Mouse (Mus musculus) kidney, embryonic 14.5 days (tissue): ENCODE results near the gene Prkcb. TPM values are rescaled to one million over a fixed set of nuclear protein-coding genes. Genes with fewer than 3 reads are reported as not detected.

Experiments used
- ATAC-seq: fragments of 200-750 bp; cut with Nextera tagmentation; 2 replicates; pipeline ENCODE4 v1.8.0; 2017; ENCODE audit warnings: moderate number of reproducible peaks, mild to moderate bottlenecking, moderate TSS enrichment, moderate library complexity; ENCODE audit not compliant: low FRiP score, low TSS enrichment
- H3K27ac ChIP-seq: fragments of 300-500 bp; sonication (generic); 2 replicates; pipeline ENCODE4 v1.5.1; 2014; ENCODE audit warnings: low read depth, mild to moderate bottlenecking, low read length, moderate library complexity, mixed read lengths
- H3K27me3 ChIP-seq: fragments of 300-500 bp; sonication (generic); 2 replicates; pipeline ENCODE4 v1.6.1; 2014; ENCODE audit warnings: mild to moderate bottlenecking, low read length; ENCODE audit not compliant: control insufficient read depth, insufficient read depth
- H3K36me3 ChIP-seq: fragments of 300-500 bp; sonication (generic); 2 replicates; pipeline ENCODE4 v1.6.1; 2014; ENCODE audit warnings: low read length, mixed read lengths; ENCODE audit not compliant: control insufficient read depth, insufficient read depth
- H3K4me1 ChIP-seq: fragments of 300-500 bp; sonication (generic); 2 replicates; pipeline ENCODE4 v1.6.1; 2014; ENCODE audit warnings: low read length, mixed read lengths; ENCODE audit not compliant: control insufficient read depth, insufficient read depth
- H3K4me2 ChIP-seq: fragments of 300-500 bp; sonication (generic); replicated peaks from 2 replicates; pipeline ENCODE4 v1.6.1; 2014; ENCODE audit warnings: low read depth, mild to moderate bottlenecking, low read length
- H3K4me3 ChIP-seq: fragments of 300-500 bp; sonication (generic); 2 replicates; pipeline ENCODE4 v1.5.1; 2014; ENCODE audit warnings: mild to moderate bottlenecking, low read length
- H3K9ac ChIP-seq: fragments of 300-500 bp; sonication (generic); 2 replicates; pipeline ENCODE4 v1.6.1; 2014; ENCODE audit warnings: low read depth, mild to moderate bottlenecking, low read length, moderate library complexity
- H3K9me3 ChIP-seq: fragments of 300-500 bp; sonication (generic); 2 replicates; pipeline ENCODE4 v1.6.1; 2016; ENCODE audit warnings: low read length; ENCODE audit not compliant: control insufficient read depth
- WGBS: fragments of 180-500 bp; shearing (Covaris S2); extraction: QIAGEN DNeasy Blood & Tissue Kit; methylation state at CpG from one replicate; pipeline ENCODE4 v1.1.7; 2014; 5-methylcytosine and 5-hydroxymethylcytosine counted together
- polyA plus RNA-seq: library from polyadenylated mRNA; unstranded; fragments of >200 nt; fragmentation: Nextera tagmentation; extraction: Ambion mirVana; gene quantifications from 2 replicates; pipeline ENCODE4 v1.2.1, GENCODE M21; 2014

The Prkcb gene
- polyA plus RNA-seq, 1 experiment from 2014 or later = 4.1 TPM

DNA sequence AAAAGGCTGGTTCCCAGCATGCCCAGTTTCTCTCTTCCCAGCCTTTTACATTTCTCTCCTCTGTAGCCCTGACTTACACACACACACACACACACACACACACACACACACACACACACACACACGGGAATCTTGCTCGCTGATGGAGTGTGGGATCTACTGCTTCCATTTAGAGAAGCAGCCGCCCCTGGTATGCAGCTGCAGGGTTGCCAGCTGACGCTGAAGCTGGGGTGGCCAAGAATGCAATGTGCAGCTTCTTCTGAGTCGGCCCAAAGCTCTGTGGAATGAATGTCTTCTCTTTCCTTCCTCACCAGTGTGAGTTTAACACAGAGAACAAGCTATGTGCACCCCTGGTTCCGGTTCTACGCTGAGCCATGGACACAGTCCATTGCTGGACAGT, 56.1 kb downstream of the Prkcb start:
- Histone ChIP-seq H3K27me3 (no peaks in the 10 kb centered on the region), H3K4me1 (no peaks in the 10 kb centered on the region), H3K4me3 (no peak overlapping the region), H3K27ac (no peak overlapping the region), H3K4me2 (no peak overlapping the region), H3K9ac (no peak overlapping the region), H3K9me3 (no peaks in the 10 kb centered on the region), H3K36me3 (no peaks in the 10 kb centered on the region)
- 74% methylated on average over 7 of the region's 7 CpGs for WGBS
- no peak for ATAC-seq

DNA sequence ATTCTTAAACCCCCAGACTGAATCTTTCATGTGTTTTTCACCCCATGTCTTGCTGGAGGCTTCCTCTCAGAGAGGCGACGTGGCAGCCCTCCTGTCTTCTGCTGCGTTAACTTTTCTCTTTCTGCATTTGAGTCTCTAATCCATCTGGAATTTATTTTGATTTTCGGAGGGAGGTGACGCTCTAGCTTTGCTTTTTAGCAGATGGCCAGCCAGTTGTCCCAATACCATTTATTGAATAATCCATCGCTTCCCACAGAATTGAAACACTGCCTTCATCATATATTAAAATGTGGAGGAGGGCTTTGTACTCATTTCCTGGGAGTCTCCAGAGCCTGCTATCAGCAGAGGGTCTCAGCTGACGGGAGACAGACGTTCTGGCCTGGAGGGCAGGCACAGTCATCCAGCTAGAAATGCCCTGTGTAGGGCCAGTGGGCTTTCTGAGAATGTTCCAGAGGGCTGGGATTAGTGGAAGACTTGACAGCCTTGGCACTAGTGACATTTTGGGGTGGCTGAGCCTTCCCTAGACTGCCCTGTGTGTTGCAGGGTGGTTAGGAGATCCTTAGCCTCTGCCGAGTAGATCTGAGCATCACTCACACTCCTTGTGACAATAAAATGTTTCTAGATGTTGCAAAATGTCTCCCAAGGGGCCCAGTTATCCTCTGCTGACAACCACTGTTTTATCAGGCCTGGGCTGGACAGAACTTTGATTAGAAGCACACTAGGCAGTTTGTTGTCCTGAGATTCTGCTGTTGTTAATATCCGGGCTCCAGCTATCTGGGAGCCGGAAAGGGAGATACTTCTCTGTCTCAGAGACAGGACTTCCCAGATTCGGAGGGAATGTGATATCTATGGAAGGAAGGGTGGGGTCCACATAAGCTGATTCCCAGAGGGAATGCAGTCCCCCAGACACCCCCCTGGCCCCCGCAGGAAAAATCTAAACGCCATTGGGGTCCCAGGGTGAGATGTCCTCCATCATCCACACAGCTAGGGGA, 58.0 kb downstream of the Prkcb start:
- H3K36me3 ChIP-seq = no peaks in the 10 kb centered on the region
- no peak overlapping the region for H3K4me2 ChIP-seq
- no peak overlapping the region for H3K9ac ChIP-seq
- H3K27ac ChIP-seq = no peak overlapping the region
- H3K4me3 ChIP-seq = no peak overlapping the region
- 72% methylated on average over 14 of the region's 14 CpGs for WGBS
- no peaks in the 10 kb centered on the region for H3K27me3 ChIP-seq
- ATAC-seq = no peak
- no peaks in the 10 kb centered on the region for H3K9me3 ChIP-seq
- H3K4me1 ChIP-seq = no peaks in the 10 kb centered on the region

DNA sequence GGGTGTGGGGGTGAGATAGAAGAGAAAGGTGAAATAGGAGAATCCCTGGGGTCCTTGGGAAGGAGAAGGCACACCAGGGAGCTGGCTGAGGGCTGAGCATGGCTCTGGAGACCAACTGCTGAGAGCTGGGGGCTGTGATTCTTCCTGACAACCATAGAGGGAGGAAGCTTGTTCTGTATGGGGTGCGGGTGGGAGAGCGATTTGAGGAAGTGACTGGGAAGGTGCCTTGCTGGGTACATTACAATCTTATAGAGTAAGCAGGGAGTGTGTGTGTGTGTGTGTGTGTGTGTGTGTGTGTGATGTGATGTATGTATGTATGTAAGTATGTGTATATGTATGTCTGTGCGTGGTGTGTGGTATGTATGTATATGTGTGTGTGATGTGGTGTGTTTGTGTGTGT, 58.9 kb downstream of the Prkcb start:
- no peak for ATAC-seq
- Histone ChIP-seq H3K27me3 (no peaks in the 10 kb centered on the region), H3K4me2 (no peak overlapping the region), H3K4me3 (no peak overlapping the region), H3K36me3 (no peaks in the 10 kb centered on the region), H3K27ac (no peak overlapping the region), H3K9ac (no peak overlapping the region), H3K4me1 (no peaks in the 10 kb centered on the region), H3K9me3 (no peaks in the 10 kb centered on the region)
- 78% methylated on average over 3 of the region's 3 CpGs for WGBS

DNA sequence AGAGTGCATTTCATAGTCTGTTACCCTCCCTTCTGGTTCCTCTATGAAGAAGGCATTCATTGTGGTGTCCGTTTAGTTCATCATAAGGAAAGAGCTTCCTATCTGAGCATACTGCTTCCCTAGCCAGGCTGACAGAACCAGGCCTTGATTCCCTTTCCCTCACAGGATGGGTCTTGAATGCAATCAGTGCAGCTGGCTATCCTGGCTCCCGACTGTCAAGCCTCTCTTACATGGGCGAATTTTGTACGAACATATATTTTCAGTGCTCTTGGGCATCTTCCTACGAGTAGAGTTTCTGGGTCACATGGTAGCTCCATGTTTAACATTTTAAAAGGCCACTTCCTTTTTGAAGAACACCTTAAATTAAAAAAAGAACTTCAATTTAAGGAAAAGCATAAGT, 61.4 kb downstream of the Prkcb start:
- H3K27ac ChIP-seq = no peak overlapping the region
- no peaks in the 10 kb centered on the region for H3K9me3 ChIP-seq
- no peaks in the 10 kb centered on the region for H3K36me3 ChIP-seq
- no peak for ATAC-seq
- no peak overlapping the region for H3K9ac ChIP-seq
- no peak overlapping the region for H3K4me2 ChIP-seq
- whole genome bisulfite sequencing = 91% methylated on average over 5 of the region's 5 CpGs
- no peaks in the 10 kb centered on the region for H3K27me3 ChIP-seq
- no peaks in the 10 kb centered on the region for H3K4me1 ChIP-seq
- H3K4me3 ChIP-seq = no peak overlapping the region

DNA sequence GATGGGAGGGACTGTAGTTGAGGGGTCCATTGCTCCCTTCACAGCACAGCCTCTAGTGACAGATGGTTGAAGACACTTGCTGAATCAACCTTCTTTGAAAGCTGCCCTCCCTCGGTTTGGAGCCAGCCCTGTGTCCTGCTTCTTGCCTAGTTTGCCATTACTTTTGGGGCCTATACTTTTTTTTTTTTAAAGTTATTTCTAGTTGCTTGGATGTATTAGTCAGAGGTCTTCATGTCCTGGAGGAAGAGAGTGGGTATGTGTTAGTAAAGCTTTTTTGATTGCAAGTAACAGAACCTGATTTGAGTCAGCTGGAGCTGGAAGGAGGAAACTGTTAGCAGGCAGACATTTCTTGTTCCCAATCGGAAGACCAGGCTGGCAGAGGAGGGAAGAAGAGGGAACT, 62.2 kb downstream of the Prkcb start:
- H3K4me1 ChIP-seq = no peaks in the 10 kb centered on the region
- no peaks in the 10 kb centered on the region for H3K9me3 ChIP-seq
- no peak overlapping the region for H3K27ac ChIP-seq
- H3K9ac ChIP-seq = no peak overlapping the region
- ATAC-seq = no peak
- no peaks in the 10 kb centered on the region for H3K27me3 ChIP-seq
- 72% methylated on average over 2 of the region's 2 CpGs for WGBS
- H3K36me3 ChIP-seq = no peaks in the 10 kb centered on the region
- no peak overlapping the region for H3K4me3 ChIP-seq
- no peak overlapping the region for H3K4me2 ChIP-seq

DNA sequence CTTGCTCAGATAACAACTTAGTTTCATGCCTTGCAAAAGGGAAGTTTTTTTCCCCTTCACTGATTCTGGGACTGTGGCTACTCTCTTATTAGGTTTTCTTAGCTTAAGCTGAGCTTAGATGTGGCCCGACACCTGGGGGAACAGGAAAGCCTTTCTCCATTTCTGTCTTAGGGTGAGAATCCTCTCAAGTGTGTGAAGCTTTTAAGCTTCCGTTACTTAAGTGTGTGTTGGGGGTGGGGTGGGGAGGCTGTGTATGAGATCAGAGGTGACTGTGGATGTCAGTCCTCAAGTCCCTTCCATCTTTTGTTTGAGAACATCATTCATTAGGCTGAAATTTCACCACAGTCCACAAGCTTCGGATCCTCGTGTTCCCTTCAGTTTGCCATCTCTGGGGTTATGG, 63.3 kb downstream of the Prkcb start:
- H3K9me3 ChIP-seq = no peaks in the 10 kb centered on the region
- no peak overlapping the region for H3K27ac ChIP-seq
- H3K4me3 ChIP-seq = no peak overlapping the region
- 72% methylated on average over 4 of the region's 4 CpGs for WGBS
- no peak overlapping the region for H3K9ac ChIP-seq
- no peaks in the 10 kb centered on the region for H3K27me3 ChIP-seq
- no peak for ATAC-seq
- H3K36me3 ChIP-seq = no peaks in the 10 kb centered on the region
- H3K4me2 ChIP-seq = no peak overlapping the region
- H3K4me1 ChIP-seq = no peaks in the 10 kb centered on the region

DNA sequence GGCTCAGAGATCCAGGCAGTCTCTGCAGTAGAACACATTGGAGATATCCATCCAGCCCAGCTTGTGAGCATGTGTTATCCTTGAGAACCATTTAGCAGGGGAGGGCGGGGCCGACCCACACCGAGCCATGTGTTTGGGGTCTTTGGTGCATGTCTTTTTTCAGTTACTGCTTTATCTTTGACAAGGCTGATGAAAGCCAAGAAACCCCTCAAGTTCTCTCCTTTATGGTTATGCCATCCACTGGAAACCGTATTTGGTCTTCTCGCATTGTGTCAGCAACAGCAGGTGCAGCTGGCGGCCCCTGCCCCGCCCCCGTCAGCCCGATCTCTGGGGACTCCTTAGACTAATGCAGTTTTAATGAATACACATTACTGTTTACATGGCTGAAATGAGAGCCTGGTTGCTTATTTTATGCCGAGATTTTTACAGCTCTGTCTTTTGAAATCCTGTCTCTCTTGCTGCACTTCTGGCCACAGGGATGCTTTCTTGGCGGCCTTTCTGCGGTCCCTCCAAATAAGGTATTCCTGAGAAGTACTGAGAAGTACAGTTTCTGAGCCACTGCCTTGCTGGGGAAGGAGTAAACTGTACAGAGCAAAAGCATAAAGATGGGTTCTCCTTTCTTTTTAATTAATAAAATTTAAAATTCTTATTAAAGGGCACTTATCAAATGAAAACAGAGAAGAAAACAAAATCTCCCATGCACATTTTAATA, 64.2 kb downstream of the Prkcb start:
- Histone ChIP-seq H3K4me3 (no peak overlapping the region), H3K27me3 (no peaks in the 10 kb centered on the region)
- ATAC-seq = no peak

DNA sequence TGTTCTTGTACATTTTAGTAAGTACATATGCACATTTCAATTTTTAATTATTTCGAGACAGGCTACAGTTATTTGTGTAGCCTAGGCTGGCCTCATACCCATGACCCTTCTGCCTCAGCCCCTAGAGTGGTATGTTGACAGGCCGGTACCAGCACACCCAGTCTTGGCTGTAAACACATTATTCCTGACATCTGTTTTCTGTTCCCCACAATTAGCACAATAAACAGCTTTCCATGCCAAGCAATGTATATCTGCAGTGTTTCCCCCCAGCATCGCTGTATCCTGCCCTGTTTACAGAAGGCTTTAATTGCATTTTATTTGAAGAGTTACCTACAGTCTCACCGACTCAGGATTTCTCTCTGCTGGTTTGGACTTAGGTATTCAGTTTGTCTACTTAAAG, 64.8 kb downstream of the Prkcb start:
- 85% methylated on average over 4 of the region's 4 CpGs for WGBS
- ATAC-seq = no peak
- Histone ChIP-seq H3K36me3 (no peaks in the 10 kb centered on the region), H3K9me3 (no peaks in the 10 kb centered on the region), H3K4me2 (no peak overlapping the region), H3K4me1 (no peaks in the 10 kb centered on the region), H3K9ac (no peak overlapping the region), H3K4me3 (no peak overlapping the region), H3K27ac (no peak overlapping the region), H3K27me3 (no peaks in the 10 kb centered on the region)

More for the DNA sequence above, 64.2 kb downstream of the Prkcb start:
- Histone ChIP-seq H3K36me3 (no peaks in the 10 kb centered on the region), H3K4me2 (no peak overlapping the region), H3K9me3 (no peaks in the 10 kb centered on the region), H3K27ac (no peak overlapping the region), H3K4me1 (no peaks in the 10 kb centered on the region), H3K9ac (no peak overlapping the region)
- WGBS = 74% methylated on average over 12 of the region's 12 CpGs

DNA sequence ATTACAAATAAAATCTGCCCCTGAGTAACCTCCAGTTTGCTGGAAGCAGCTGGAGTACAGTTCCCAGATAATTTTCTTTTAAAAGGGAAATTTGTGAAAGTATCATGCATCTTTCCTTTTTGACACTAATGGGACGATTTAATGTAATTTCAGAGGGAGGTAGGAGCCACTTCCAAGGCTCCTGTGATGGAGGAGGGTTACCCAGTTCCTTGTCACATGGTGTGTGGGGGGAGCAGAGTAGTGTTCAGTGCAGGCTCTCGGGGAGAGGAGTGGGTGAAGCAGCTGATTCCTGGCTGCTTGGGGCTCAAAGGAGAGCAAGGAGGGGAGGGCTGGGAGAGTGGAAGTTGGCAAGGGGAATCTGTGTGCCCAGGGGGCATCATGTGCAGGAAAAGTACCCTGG, 68.4 kb downstream of the Prkcb start:
- Histone ChIP-seq H3K4me2 (no peak overlapping the region), H3K9ac (no peak overlapping the region), H3K27ac (no peak overlapping the region), H3K4me3 (no peak overlapping the region), H3K4me1 (no peaks in the 10 kb centered on the region), H3K9me3 (no peaks in the 10 kb centered on the region), H3K27me3 (no peaks in the 10 kb centered on the region), H3K36me3 (no peaks in the 10 kb centered on the region)
- WGBS = 43% methylated on average over 2 of the region's 2 CpGs
- no peak for ATAC-seq
